Mouse (Mus musculus) left cerebral cortex, postnatal 4 days (tissue): ENCODE data around the gene Dgkb. TPM values are rescaled to one million over a fixed set of nuclear protein-coding genes. Genes with fewer than 3 reads are reported as not detected.
A peak's percentile ranks its signal among the peaks of the same experiment; 100 is the strongest.

ENCODE experiments used
- DNase-seq: peaks from one replicate; pipeline ENCODE4 v3.0.0-alpha.2; 2022
- intact Hi-C: fragments of 180-260 bp; cut with DNase I; formaldehyde crosslinking; loops from one replicate; pipeline ENCODE4 v1.15.1; 2025
- total RNA-seq, 2 experiments: library from RNA; stranded (reverse); gene quantifications; 2 replicates each; pipeline ENCODE4 v1.2.3; 2021

Gene Dgkb
- total RNA-seq, 2 experiments from 2014 or later, result 22.7 to 24.7 TPM

- DNase-seq, result peak; percentile 77
- intact Hi-C loops, result loop anchor here (2.0 to 10.0 kb wide), 3 partner anchors 208 to 1150 kb away; no protein-coding TSS in a partner anchor
Observed at GRCm38 (mm10) chr12:38342657-38343056, 525.1 kb downstream of the Dgkb start.

DNA sequence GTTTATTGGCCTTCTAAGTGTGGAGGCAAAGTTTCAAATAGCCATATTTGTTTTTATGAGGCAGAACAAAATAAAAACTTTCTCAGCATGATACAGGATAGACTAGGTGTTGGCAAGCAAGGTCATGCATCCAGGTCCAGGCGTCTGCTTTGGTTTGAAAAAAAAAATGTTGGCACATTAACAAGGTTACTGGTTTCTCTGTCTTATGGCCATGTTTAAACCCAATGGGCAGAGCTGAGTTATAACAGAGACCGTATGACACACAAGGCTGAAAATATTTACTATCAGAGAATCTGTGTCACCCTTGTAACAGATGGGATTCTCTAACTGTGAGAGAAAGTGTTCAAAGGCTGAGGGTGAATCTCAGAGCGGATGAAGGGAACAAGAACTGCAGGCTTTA lies 535.0 kb downstream of the Dgkb start:
- intact Hi-C loops, result no loop called here
- DNase-seq, result no peak

GRCm38 (mm10) chr12:38356386-38356785 lies 538.9 kb downstream of the Dgkb start:
- no peak for DNase-seq
- intact Hi-C loops, result no loop called here

- no peak for DNase-seq
- intact Hi-C loops, result no loop called here
Observed at GRCm38 (mm10) chr12:38361491-38361890, 544.0 kb downstream of the Dgkb start.

GRCm38 (mm10) chr12:38371597-38371996 lies 554.1 kb downstream of the Dgkb start:
- peak; percentile 27 for DNase-seq
- intact Hi-C loops, result no loop called here

GRCm38 (mm10) chr12:38374159-38374558 lies 556.6 kb downstream of the Dgkb start:
- intact Hi-C loops, result no loop called here
- no peak for DNase-seq

GRCm38 (mm10) chr12:38385942-38386341 lies 568.4 kb downstream of the Dgkb start:
- intact Hi-C loops, result no loop called here
- DNase-seq, result no peak

- intact Hi-C loops, result no loop called here
- peak; percentile 39 for DNase-seq
Observed at GRCm38 (mm10) chr12:38386991-38387390, 569.5 kb downstream of the Dgkb start.

DNA sequence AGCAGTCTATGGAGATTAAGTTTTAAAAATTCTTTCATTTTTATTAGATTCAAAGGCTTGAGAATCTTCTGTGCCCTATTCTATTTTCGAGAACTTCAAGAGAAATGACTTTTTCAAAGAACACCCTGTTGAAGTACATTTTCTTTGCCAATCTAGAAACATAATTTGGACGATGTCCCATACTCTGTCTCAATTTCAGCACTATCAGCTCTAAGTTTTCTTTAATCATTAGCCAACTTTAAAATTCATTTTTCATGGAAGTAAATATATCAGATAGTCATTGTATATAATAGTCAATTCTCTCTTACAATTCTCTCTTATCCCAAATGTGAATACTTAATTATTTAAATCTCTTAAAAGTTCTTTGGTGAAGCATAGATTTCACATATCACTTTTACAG lies 570.1 kb downstream of the Dgkb start:
- intact Hi-C loops, result no loop called here
- no peak for DNase-seq

DNA sequence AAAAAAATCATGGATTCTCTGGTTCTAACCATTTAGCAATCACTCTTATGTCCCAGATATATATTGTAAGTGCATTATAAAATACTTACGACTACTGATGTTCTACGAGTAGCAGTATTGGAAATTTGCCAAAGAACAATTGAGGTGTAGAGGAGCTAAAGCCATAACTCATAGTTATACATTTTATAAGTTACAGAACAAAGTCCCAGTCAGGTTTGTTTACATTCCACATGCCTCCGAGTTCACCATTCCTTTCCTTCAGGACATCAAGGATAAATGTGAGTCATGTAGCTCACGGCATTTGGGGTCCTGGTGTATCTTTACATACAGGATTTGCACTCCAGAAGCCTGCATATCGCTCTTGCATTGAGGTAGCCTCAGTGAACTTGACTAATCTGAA lies 570.7 kb downstream of the Dgkb start:
- intact Hi-C loops, result no loop called here

GRCm38 (mm10) chr12:38397754-38398312 lies 580.3 kb downstream of the Dgkb start:
- intact Hi-C loops, result no loop called here
- DNase-seq, result no peak

More for the DNA sequence above, 570.7 kb downstream of the Dgkb start:
- DNase-seq, result no peak

GRCm38 (mm10) chr12:38400089-38400488 lies 582.6 kb downstream of the Dgkb start:
- intact Hi-C loops, result no loop called here
- DNase-seq, result no peak

DNA sequence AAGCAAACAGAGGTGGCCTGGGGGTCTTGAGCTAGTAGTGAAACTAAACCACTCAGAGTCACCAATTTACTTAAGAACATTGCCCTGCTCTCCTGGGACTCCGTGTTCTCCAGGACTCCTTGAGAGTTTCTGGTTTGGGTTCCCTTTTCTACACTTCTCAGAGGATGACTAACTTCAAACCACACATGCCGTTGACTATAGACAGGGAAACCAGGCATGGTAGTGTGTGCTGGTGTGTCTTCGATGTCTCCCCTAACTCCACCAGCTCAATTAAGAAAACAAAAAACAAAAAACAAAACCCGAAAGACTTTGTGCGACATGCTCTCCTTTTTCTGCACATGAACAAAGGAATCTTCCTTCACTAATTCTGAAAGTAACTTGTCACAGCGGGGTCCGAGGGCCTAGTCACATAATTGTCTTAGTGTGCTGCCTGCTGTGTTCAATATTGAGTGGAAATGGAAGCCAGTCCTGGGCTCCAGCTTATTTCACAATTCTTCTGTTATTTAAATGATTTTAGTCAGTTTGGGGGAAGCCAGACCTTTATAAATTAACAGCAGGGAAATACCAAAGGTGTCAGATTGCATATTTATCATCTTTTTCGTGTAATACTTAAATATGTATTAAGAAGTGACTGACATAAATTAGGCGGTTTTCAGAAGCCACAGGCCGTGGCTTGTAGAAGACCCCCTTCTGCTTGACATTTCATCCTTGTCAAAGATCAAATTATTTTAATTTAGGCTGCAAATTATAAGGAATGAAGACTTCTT lies 618.0 kb downstream of the Dgkb start:
- intact Hi-C loops, result no loop called here
- DNase-seq, result no peak

- DNase-seq, result no peak
- intact Hi-C loops, result no loop called here
Observed at GRCm38 (mm10) chr12:38436131-38436436, 618.6 kb downstream of the Dgkb start.

DNA sequence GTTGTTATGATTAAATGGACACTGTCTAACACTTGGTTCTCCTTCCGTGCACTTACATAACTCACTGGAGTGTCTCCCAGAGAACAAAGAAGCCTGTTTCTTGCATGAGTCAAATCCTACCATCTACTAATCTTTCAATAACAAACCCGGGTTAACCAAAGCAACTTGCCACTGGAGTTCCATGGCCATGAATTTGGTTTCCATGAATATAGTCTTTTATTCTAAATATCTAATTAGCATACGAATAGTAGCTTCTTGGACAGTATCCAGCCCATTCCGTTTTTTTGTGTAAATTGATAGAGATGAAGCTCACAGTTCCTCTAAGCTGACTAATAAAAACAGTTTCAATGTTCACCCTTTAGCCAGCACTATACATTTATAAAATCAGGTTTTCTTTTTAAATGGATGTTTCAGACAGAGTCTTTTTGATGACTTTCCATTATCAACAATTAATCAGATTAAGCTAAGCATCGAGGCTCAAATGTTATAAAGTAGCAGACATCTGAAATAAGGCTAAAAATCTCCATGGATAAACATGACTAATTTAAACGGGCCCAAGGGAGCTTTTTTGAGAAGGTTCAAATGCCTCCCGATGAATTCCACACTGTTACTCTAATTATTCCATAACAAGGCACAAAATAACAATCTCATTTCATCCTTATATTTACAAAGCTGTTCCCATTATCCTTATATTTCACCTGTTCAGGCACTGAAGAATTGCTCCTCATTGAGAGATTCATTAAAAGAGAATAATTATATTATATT lies 633.0 kb downstream of the Dgkb start:
- DNase-seq, result no peak
- intact Hi-C loops, result no loop called here

DNA sequence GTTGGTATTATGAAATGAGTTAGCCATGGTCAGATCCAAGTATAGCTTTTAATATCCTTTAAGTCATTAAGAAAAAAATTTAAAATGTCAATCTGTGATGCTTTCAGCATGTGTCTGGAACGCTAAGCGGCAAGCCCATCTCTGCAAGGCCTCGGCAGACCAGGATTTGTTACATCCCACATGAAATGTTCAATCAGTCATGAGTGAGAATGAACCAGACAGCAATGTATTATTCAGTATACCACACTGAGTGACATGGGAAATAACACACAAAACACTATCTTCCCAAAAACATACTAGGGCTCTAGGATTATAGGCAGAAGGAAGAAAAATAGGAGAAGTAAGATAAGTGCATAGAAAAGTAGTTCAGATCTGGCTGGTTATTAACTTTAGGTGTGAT lies 634.2 kb downstream of the Dgkb start:
- no peak for DNase-seq
- intact Hi-C loops, result no loop called here

- intact Hi-C loops, result no loop called here
- no peak for DNase-seq
Observed at GRCm38 (mm10) chr12:38468191-38468590, 650.7 kb downstream of the Dgkb start.

- intact Hi-C loops, result no loop called here
- no peak for DNase-seq
Observed at GRCm38 (mm10) chr12:38468605-38469004, 651.1 kb downstream of the Dgkb start.

DNA sequence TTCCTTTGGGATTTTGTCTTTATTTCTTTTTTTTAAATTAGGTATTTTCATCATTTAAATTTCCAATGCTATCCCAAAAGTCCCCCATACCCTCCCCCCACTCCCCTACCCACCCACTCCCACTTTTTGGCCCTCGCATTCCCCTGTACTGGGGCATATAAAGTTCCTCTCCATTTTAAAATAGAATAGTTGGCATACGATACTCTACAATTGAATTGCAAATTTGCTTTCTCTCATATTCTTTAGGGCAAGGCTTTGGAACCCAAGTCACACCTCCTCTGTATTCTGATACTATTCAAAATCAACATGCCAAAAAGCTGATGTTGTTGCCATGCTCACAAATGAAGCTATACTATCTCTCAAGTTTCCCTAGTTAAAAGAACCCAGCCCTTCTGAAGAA lies 679.7 kb downstream of the Dgkb start:
- intact Hi-C loops, result no loop called here
- no peak for DNase-seq

- intact Hi-C loops, result no loop called here
- DNase-seq, result no peak
Observed at GRCm38 (mm10) chr12:38500931-38501330, 683.4 kb downstream of the Dgkb start.

GRCm38 (mm10) chr12:38508195-38508594 lies 690.7 kb downstream of the Dgkb start:
- intact Hi-C loops, result no loop called here
- DNase-seq, result no peak

GRCm38 (mm10) chr12:38545431-38545830 lies 727.9 kb downstream of the Dgkb start:
- DNase-seq, result no peak
- intact Hi-C loops, result no loop called here
